Mouse (Mus musculus): ENCODE data around the gene Chmp2b. TPM values are rescaled to one million over a fixed set of nuclear protein-coding genes. Genes with fewer than 3 reads are reported as not detected.

Chmp2b gene
- polyA plus RNA-seq (2014; fragmentation: Nextera tagmentation; extraction: Ambion mirVana): 40.0 and 48.4 TPM in 2 replicates

DNA sequence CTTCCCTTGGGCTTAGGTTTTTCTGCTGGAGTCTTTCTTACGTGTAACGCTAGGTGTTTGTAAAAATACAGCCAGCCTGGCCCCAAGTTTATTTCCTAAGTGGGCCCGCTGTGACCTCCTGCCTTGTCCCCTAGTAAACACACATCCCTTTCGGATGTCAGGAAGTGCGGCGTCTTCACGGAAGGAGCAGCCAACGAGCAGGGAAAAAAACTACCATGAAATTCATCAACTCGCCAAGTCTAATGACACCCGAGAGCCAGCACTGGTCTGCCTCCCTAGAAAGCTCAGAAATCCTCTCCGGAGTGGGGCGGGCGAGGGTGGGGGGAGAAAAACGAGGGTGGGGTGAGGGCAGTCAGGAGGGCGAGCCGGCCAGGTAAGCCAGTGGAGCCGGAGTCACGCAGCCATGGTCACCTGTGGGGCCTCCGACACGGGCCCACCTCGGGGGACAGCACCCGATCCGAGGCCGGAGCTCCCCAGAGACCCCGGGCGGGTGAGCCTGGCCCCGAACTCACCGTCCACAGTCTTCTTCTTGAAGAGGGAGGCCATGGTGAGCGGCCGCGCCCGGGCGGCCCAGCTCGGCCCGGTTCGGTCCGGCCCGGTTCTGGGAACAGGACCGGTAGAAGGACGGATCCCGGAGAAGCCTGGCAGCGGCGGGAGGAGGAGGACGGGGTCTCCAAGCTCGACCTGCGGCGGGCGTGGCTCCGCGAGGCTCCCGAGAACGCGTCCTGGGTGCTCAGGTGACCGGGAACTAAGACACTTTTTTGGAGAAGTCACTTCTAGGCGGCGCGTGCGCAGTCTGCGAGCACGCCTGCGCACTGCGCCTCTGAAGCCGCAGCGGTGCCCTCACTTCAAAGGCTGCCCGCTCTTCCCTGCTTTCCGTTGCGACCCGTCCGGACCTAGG, at the start of gene Chmp2b:
Gene Chmp2b, minus strand, starts transcription at position 764 of the 901 bp plus-strand sequence.
- H3K4me2 ChIP-seq (ENCODE audit: low read depth, low read length, severe bottlenecking): peak within 1 kb of the TSS; percentile 81
- peak; percentile 86 for DNase-seq (ENCODE audit: low spot score)
- H3K9ac ChIP-seq (ENCODE audit: low read length): peak within 1 kb of the TSS; percentile 84
- H3K4me3 ChIP-seq (ENCODE audit: low read depth, low read length): peak within 1 kb of the TSS; percentile 90
- no peaks in the 10 kb centered on the region for H3K27me3 ChIP-seq (ENCODE audit: control insufficient read depth, insufficient read depth, low read length)
- H3K27ac ChIP-seq (ENCODE audit: low read depth, low read length): no peak within 1 kb of the TSS
- H3K9me3 ChIP-seq (ENCODE audit: control insufficient read depth, low read length): no peaks in the 10 kb centered on the region
- under 1% methylated on average over 69 of the region's 69 CpGs for WGBS
- no peaks in the 10 kb centered on the region for H3K36me3 ChIP-seq (ENCODE audit: control insufficient read depth, insufficient read depth, low read length)
- H3K4me1 ChIP-seq (replicated peaks; ENCODE audit: control insufficient read depth, insufficient read depth, low read length): peaks cover 5% of the 10 kb centered on the region; the same call in 1 of the 2 replicates
- peak; percentile 94 for ATAC-seq (replicated peaks; ENCODE audit: low FRiP score)

GRCm38 (mm10) chr16:65611678-65612077, 49.2 kb upstream of the Chmp2b start:
- no peak overlapping the region for H3K4me2 ChIP-seq (ENCODE audit: low read depth, low read length, severe bottlenecking)
- no peak for DNase-seq (ENCODE audit: low spot score)

DNA sequence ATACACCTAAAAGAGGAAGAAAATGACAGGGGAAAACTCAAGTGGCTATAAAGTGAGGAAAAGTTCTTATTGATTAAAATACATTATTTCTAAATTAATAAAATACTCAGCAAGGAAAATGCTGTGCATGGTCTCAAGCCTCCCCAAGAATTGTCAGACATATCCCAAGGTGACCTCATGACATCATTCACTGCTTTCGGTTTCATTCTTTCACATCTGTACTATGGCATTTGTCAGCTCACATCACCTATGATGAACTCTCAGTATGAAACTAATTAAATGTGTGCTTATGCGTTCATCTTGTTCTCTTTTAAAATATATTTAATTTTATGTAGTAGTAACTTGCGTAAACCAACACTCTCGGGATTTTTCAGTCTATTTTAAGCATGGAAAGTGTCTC, 38.3 kb upstream of the Chmp2b start:
- no peaks in the 10 kb centered on the region for H3K36me3 ChIP-seq (ENCODE audit: control insufficient read depth, insufficient read depth, low read length)
- no peak overlapping the region for H3K4me3 ChIP-seq (ENCODE audit: low read depth, low read length)
- H3K27me3 ChIP-seq (ENCODE audit: control insufficient read depth, insufficient read depth, low read length): no peaks in the 10 kb centered on the region
- ATAC-seq (replicated peaks; ENCODE audit: low FRiP score): no peak
- H3K9me3 ChIP-seq (ENCODE audit: control insufficient read depth, low read length): no peaks in the 10 kb centered on the region
- WGBS: 89% methylated on average over 4 of the region's 4 CpGs
- H3K27ac ChIP-seq (ENCODE audit: low read depth, low read length): no peak overlapping the region
- H3K9ac ChIP-seq (ENCODE audit: low read length): no peak overlapping the region
- H3K4me2 ChIP-seq (ENCODE audit: low read depth, low read length, severe bottlenecking): no peak overlapping the region
- DNase-seq (ENCODE audit: low spot score): no peak
- no peaks in the 10 kb centered on the region for H3K4me1 ChIP-seq (replicated peaks; ENCODE audit: control insufficient read depth, insufficient read depth, low read length)

More at GRCm38 (mm10) chr16:65611678-65612077, 49.2 kb upstream of the Chmp2b start:
- H3K4me1 ChIP-seq (replicated peaks; ENCODE audit: control insufficient read depth, insufficient read depth, low read length): no peaks in the 10 kb centered on the region
- no peaks in the 10 kb centered on the region for H3K27me3 ChIP-seq (ENCODE audit: control insufficient read depth, insufficient read depth, low read length)
- no peak overlapping the region for H3K9ac ChIP-seq (ENCODE audit: low read length)
- H3K36me3 ChIP-seq (ENCODE audit: control insufficient read depth, insufficient read depth, low read length): no peaks in the 10 kb centered on the region
- H3K9me3 ChIP-seq (ENCODE audit: control insufficient read depth, low read length): no peaks in the 10 kb centered on the region
- no peak overlapping the region for H3K27ac ChIP-seq (ENCODE audit: low read depth, low read length)
- H3K4me3 ChIP-seq (ENCODE audit: low read depth, low read length): no peak overlapping the region
- WGBS: 86% methylated on average over 1 of the region's 1 CpGs
- ATAC-seq (replicated peaks; ENCODE audit: low FRiP score): no peak

GRCm38 (mm10) chr16:65586111-65586865, 23.8 kb upstream of the Chmp2b start:
- ATAC-seq (replicated peaks; ENCODE audit: low FRiP score): no peak
- WGBS: 78% methylated on average over 7 of the region's 7 CpGs

GRCm38 (mm10) chr16:65585699-65586098, 23.2 kb upstream of the Chmp2b start:
- Histone ChIP-seq H3K36me3 (ENCODE audit: control insufficient read depth, insufficient read depth, low read length) (no peaks in the 10 kb centered on the region), H3K4me3 (ENCODE audit: low read depth, low read length) (no peak overlapping the region), H3K4me1 (replicated peaks; ENCODE audit: control insufficient read depth, insufficient read depth, low read length) (no peaks in the 10 kb centered on the region), H3K9ac (ENCODE audit: low read length) (no peak overlapping the region), H3K4me2 (ENCODE audit: low read depth, low read length, severe bottlenecking) (no peak overlapping the region), H3K9me3 (ENCODE audit: control insufficient read depth, low read length) (no peaks in the 10 kb centered on the region), H3K27ac (ENCODE audit: low read depth, low read length) (no peak overlapping the region), H3K27me3 (ENCODE audit: control insufficient read depth, insufficient read depth, low read length) (no peaks in the 10 kb centered on the region)
- DNase-seq (ENCODE audit: low spot score): no peak
- ATAC-seq (replicated peaks; ENCODE audit: low FRiP score): no peak
- WGBS: 85% methylated on average over 2 of the region's 2 CpGs

More at GRCm38 (mm10) chr16:65586111-65586865, 23.8 kb upstream of the Chmp2b start:
- DNase-seq (ENCODE audit: low spot score): no peak
- H3K27me3 ChIP-seq (ENCODE audit: control insufficient read depth, insufficient read depth, low read length): no peaks in the 10 kb centered on the region
- H3K4me2 ChIP-seq (ENCODE audit: low read depth, low read length, severe bottlenecking): no peak overlapping the region
- no peaks in the 10 kb centered on the region for H3K9me3 ChIP-seq (ENCODE audit: control insufficient read depth, low read length)
- no peaks in the 10 kb centered on the region for H3K4me1 ChIP-seq (replicated peaks; ENCODE audit: control insufficient read depth, insufficient read depth, low read length)
- H3K9ac ChIP-seq (ENCODE audit: low read length): no peak overlapping the region
- no peak overlapping the region for H3K4me3 ChIP-seq (ENCODE audit: low read depth, low read length)
- no peaks in the 10 kb centered on the region for H3K36me3 ChIP-seq (ENCODE audit: control insufficient read depth, insufficient read depth, low read length)
- no peak overlapping the region for H3K27ac ChIP-seq (ENCODE audit: low read depth, low read length)

- H3K27me3 ChIP-seq (ENCODE audit: control insufficient read depth, insufficient read depth, low read length): no peaks in the 10 kb centered on the region
- ATAC-seq (replicated peaks; ENCODE audit: low FRiP score) (no peak), DNase-seq (ENCODE audit: low spot score) (no peak)
- H3K4me2 ChIP-seq (ENCODE audit: low read depth, low read length, severe bottlenecking): no peak overlapping the region
- no peaks in the 10 kb centered on the region for H3K36me3 ChIP-seq (ENCODE audit: control insufficient read depth, insufficient read depth, low read length)
- WGBS: 52% methylated on average over 6 of the region's 6 CpGs
- no peak overlapping the region for H3K9ac ChIP-seq (ENCODE audit: low read length)
- no peaks in the 10 kb centered on the region for H3K9me3 ChIP-seq (ENCODE audit: control insufficient read depth, low read length)
- H3K4me3 ChIP-seq (ENCODE audit: low read depth, low read length): no peak overlapping the region
- no peak overlapping the region for H3K27ac ChIP-seq (ENCODE audit: low read depth, low read length)
- no peaks in the 10 kb centered on the region for H3K4me1 ChIP-seq (replicated peaks; ENCODE audit: control insufficient read depth, insufficient read depth, low read length)
Measured at GRCm38 (mm10) chr16:65577298-65578029, 14.9 kb upstream of the Chmp2b start.

GRCm38 (mm10) chr16:65568853-65569252, 6.3 kb upstream of the Chmp2b start:
- no peak overlapping the region for H3K27ac ChIP-seq (ENCODE audit: low read depth, low read length)
- 80% methylated on average over 4 of the region's 4 CpGs for WGBS
- H3K9me3 ChIP-seq (ENCODE audit: control insufficient read depth, low read length): no peaks in the 10 kb centered on the region
- H3K27me3 ChIP-seq (ENCODE audit: control insufficient read depth, insufficient read depth, low read length): no peaks in the 10 kb centered on the region
- ATAC-seq (replicated peaks; ENCODE audit: low FRiP score): no peak
- H3K4me3 ChIP-seq (ENCODE audit: low read depth, low read length): no peak overlapping the region
- no peak overlapping the region for H3K9ac ChIP-seq (ENCODE audit: low read length)
- H3K36me3 ChIP-seq (ENCODE audit: control insufficient read depth, insufficient read depth, low read length): no peaks in the 10 kb centered on the region
- no peak for DNase-seq (ENCODE audit: low spot score)
- H3K4me2 ChIP-seq (ENCODE audit: low read depth, low read length, severe bottlenecking): no peak overlapping the region
- no peaks in the 10 kb centered on the region for H3K4me1 ChIP-seq (replicated peaks; ENCODE audit: control insufficient read depth, insufficient read depth, low read length)

GRCm38 (mm10) chr16:65564951-65565350, 2.4 kb upstream of the Chmp2b start:
- Histone ChIP-seq H3K9me3 (ENCODE audit: control insufficient read depth, low read length) (no peaks in the 10 kb centered on the region), H3K4me2 (ENCODE audit: low read depth, low read length, severe bottlenecking) (no peak overlapping the region), H3K4me3 (ENCODE audit: low read depth, low read length) (no peak overlapping the region), H3K4me1 (replicated peaks; ENCODE audit: control insufficient read depth, insufficient read depth, low read length) (peaks cover 5% of the 10 kb centered on the region; the same call in 1 of the 2 replicates), H3K9ac (ENCODE audit: low read length) (no peak overlapping the region), H3K36me3 (ENCODE audit: control insufficient read depth, insufficient read depth, low read length) (no peaks in the 10 kb centered on the region), H3K27me3 (ENCODE audit: control insufficient read depth, insufficient read depth, low read length) (no peaks in the 10 kb centered on the region), H3K27ac (ENCODE audit: low read depth, low read length) (no peak overlapping the region)
- no peak for DNase-seq (ENCODE audit: low spot score)
- WGBS: 98% methylated on average over 1 of the region's 1 CpGs
- ATAC-seq (replicated peaks; ENCODE audit: low FRiP score): no peak
